Mouse (Mus musculus): Measurements from ENCODE around the gene Ppp2r5c. TPM values are rescaled to one million over a fixed set of nuclear protein-coding genes. Genes with fewer than 3 reads are reported as not detected.

The Ppp2r5c gene
- polyA plus RNA-seq, 1 experiment from 2014 or later = 148 TPM

GRCm38 (mm10) chr12:110478601-110479008 is 31.7 kb downstream of the Ppp2r5c start:
- no peak overlapping the region for H3K4me3 ChIP-seq (ENCODE audit: low read depth, low read length)
- H3K27me3 ChIP-seq (ENCODE audit: control insufficient read depth, insufficient read depth, low read length) = no peaks in the 10 kb centered on the region
- WGBS = 81% methylated on average over 9 of the region's 9 CpGs
- H3K9ac ChIP-seq (replicated peaks; ENCODE audit: low read depth, low read length) = no peak overlapping the region
- no peak for ATAC-seq (ENCODE audit: low read depth)
- H3K9me3 ChIP-seq (ENCODE audit: control insufficient read depth, low read length) = no peaks in the 10 kb centered on the region
- no peaks in the 10 kb centered on the region for H3K36me3 ChIP-seq (ENCODE audit: control insufficient read depth, insufficient read depth, low read length)
- H3K4me2 ChIP-seq (ENCODE audit: low read depth, low read length) = no peak overlapping the region
- H3K4me1 ChIP-seq (ENCODE audit: control insufficient read depth, insufficient read depth, low read length) = no peaks in the 10 kb centered on the region
- no peak overlapping the region for H3K27ac ChIP-seq (ENCODE audit: low read depth, low read length)

GRCm38 (mm10) chr12:110479268-110479667 is 32.3 kb downstream of the Ppp2r5c start:
- H3K27me3 ChIP-seq (ENCODE audit: control insufficient read depth, insufficient read depth, low read length) = no peaks in the 10 kb centered on the region
- H3K4me1 ChIP-seq (ENCODE audit: control insufficient read depth, insufficient read depth, low read length) = peaks cover 1% of the 10 kb centered on the region; the same call in 1 of the 2 replicates
- H3K4me2 ChIP-seq (ENCODE audit: low read depth, low read length) = no peak overlapping the region
- no peak overlapping the region for H3K27ac ChIP-seq (ENCODE audit: low read depth, low read length)
- H3K9ac ChIP-seq (replicated peaks; ENCODE audit: low read depth, low read length) = no peak overlapping the region
- H3K4me3 ChIP-seq (ENCODE audit: low read depth, low read length) = no peak overlapping the region
- no peaks in the 10 kb centered on the region for H3K36me3 ChIP-seq (ENCODE audit: control insufficient read depth, insufficient read depth, low read length)
- H3K9me3 ChIP-seq (ENCODE audit: control insufficient read depth, low read length) = no peaks in the 10 kb centered on the region
- 82% methylated on average over 12 of the region's 12 CpGs for WGBS
- ATAC-seq (ENCODE audit: low read depth) = no peak

- H3K36me3 ChIP-seq (ENCODE audit: control insufficient read depth, insufficient read depth, low read length) = no peaks in the 10 kb centered on the region
- H3K27me3 ChIP-seq (ENCODE audit: control insufficient read depth, insufficient read depth, low read length) = no peaks in the 10 kb centered on the region
- no peaks in the 10 kb centered on the region for H3K9me3 ChIP-seq (ENCODE audit: control insufficient read depth, low read length)
- 78% methylated on average over 4 of the region's 4 CpGs for WGBS
- H3K4me1 ChIP-seq (ENCODE audit: control insufficient read depth, insufficient read depth, low read length) = peaks cover 8% of the 10 kb centered on the region; the same call in 1 of the 2 replicates
- no peak overlapping the region for H3K9ac ChIP-seq (replicated peaks; ENCODE audit: low read depth, low read length)
- H3K4me2 ChIP-seq (ENCODE audit: low read depth, low read length) = no peak overlapping the region
- ATAC-seq (ENCODE audit: low read depth) = no peak
- no peak overlapping the region for H3K27ac ChIP-seq (ENCODE audit: low read depth, low read length)
- no peak overlapping the region for H3K4me3 ChIP-seq (ENCODE audit: low read depth, low read length)
These were observed 33.8 kb downstream of the Ppp2r5c start for GRCm38 (mm10) chr12:110480701-110481100.

GRCm38 (mm10) chr12:110483761-110484160 is 36.8 kb downstream of the Ppp2r5c start:
- Histone ChIP-seq H3K9ac (replicated peaks; ENCODE audit: low read depth, low read length) (no peak overlapping the region), H3K9me3 (ENCODE audit: control insufficient read depth, low read length) (no peaks in the 10 kb centered on the region)
- 39% methylated on average over 6 of the region's 6 CpGs for WGBS

GRCm38 (mm10) chr12:110484824-110485584 is 38.1 kb downstream of the Ppp2r5c start:
- Histone ChIP-seq H3K4me2 (ENCODE audit: low read depth, low read length) (peak overlapping the region; percentile 95), H3K9ac (replicated peaks; ENCODE audit: low read depth, low read length) (peak overlapping the region; percentile 86), H3K9me3 (ENCODE audit: control insufficient read depth, low read length) (no peaks in the 10 kb centered on the region), H3K4me3 (ENCODE audit: low read depth, low read length) (peak overlapping the region; percentile 61), H3K4me1 (ENCODE audit: control insufficient read depth, insufficient read depth, low read length) (peaks cover 23% of the 10 kb centered on the region), H3K27me3 (ENCODE audit: control insufficient read depth, insufficient read depth, low read length) (no peaks in the 10 kb centered on the region), H3K27ac (ENCODE audit: low read depth, low read length) (peak overlapping the region; percentile 98), H3K36me3 (ENCODE audit: control insufficient read depth, insufficient read depth, low read length) (no peaks in the 10 kb centered on the region)
- 1% methylated on average over 17 of the region's 17 CpGs for WGBS
- peak; percentile 44; the same call in 1 of the 2 replicates for ATAC-seq (ENCODE audit: low read depth)

More at GRCm38 (mm10) chr12:110483761-110484160, 36.8 kb downstream of the Ppp2r5c start:
- Histone ChIP-seq H3K27me3 (ENCODE audit: control insufficient read depth, insufficient read depth, low read length) (no peaks in the 10 kb centered on the region), H3K4me1 (ENCODE audit: control insufficient read depth, insufficient read depth, low read length) (peaks cover 23% of the 10 kb centered on the region), H3K36me3 (ENCODE audit: control insufficient read depth, insufficient read depth, low read length) (no peaks in the 10 kb centered on the region), H3K4me2 (ENCODE audit: low read depth, low read length) (no peak overlapping the region), H3K27ac (ENCODE audit: low read depth, low read length) (no peak overlapping the region), H3K4me3 (ENCODE audit: low read depth, low read length) (no peak overlapping the region)
- no peak for ATAC-seq (ENCODE audit: low read depth)

- ATAC-seq (ENCODE audit: low read depth) = peak; percentile 89
- Histone ChIP-seq H3K9ac (replicated peaks; ENCODE audit: low read depth, low read length) (peak overlapping the region; percentile 86), H3K4me1 (ENCODE audit: control insufficient read depth, insufficient read depth, low read length) (peaks cover 23% of the 10 kb centered on the region), H3K27ac (ENCODE audit: low read depth, low read length) (peak overlapping the region; percentile 98), H3K4me3 (ENCODE audit: low read depth, low read length) (peak overlapping the region; percentile 61), H3K4me2 (ENCODE audit: low read depth, low read length) (peak overlapping the region; percentile 95), H3K9me3 (ENCODE audit: control insufficient read depth, low read length) (no peaks in the 10 kb centered on the region), H3K27me3 (ENCODE audit: control insufficient read depth, insufficient read depth, low read length) (no peaks in the 10 kb centered on the region), H3K36me3 (ENCODE audit: control insufficient read depth, insufficient read depth, low read length) (no peaks in the 10 kb centered on the region)
- under 1% methylated on average over 27 of the region's 27 CpGs for WGBS
These were observed 38.8 kb downstream of the Ppp2r5c start for GRCm38 (mm10) chr12:110485585-110486331.

GRCm38 (mm10) chr12:110486852-110487251 is 39.9 kb downstream of the Ppp2r5c start:
- Histone ChIP-seq H3K36me3 (ENCODE audit: control insufficient read depth, insufficient read depth, low read length) (no peaks in the 10 kb centered on the region), H3K4me2 (ENCODE audit: low read depth, low read length) (peak overlapping the region; percentile 95), H3K27ac (ENCODE audit: low read depth, low read length) (no peak overlapping the region), H3K4me1 (ENCODE audit: control insufficient read depth, insufficient read depth, low read length) (peaks cover 23% of the 10 kb centered on the region), H3K9ac (replicated peaks; ENCODE audit: low read depth, low read length) (peak overlapping the region; percentile 86), H3K9me3 (ENCODE audit: control insufficient read depth, low read length) (no peaks in the 10 kb centered on the region), H3K4me3 (ENCODE audit: low read depth, low read length) (peak overlapping the region; percentile 61), H3K27me3 (ENCODE audit: control insufficient read depth, insufficient read depth, low read length) (no peaks in the 10 kb centered on the region)
- WGBS = 81% methylated on average over 5 of the region's 5 CpGs
- no peak for ATAC-seq (ENCODE audit: low read depth)

GRCm38 (mm10) chr12:110488031-110488430 is 41.1 kb downstream of the Ppp2r5c start:
- Histone ChIP-seq H3K4me2 (ENCODE audit: low read depth, low read length) (no peak overlapping the region), H3K9ac (replicated peaks; ENCODE audit: low read depth, low read length) (no peak overlapping the region), H3K27me3 (ENCODE audit: control insufficient read depth, insufficient read depth, low read length) (no peaks in the 10 kb centered on the region), H3K27ac (ENCODE audit: low read depth, low read length) (no peak overlapping the region), H3K4me3 (ENCODE audit: low read depth, low read length) (no peak overlapping the region), H3K4me1 (ENCODE audit: control insufficient read depth, insufficient read depth, low read length) (peaks cover 23% of the 10 kb centered on the region), H3K36me3 (ENCODE audit: control insufficient read depth, insufficient read depth, low read length) (no peaks in the 10 kb centered on the region), H3K9me3 (ENCODE audit: control insufficient read depth, low read length) (no peaks in the 10 kb centered on the region)
- 63% methylated on average over 9 of the region's 9 CpGs for WGBS
- ATAC-seq (ENCODE audit: low read depth) = no peak
